Mouse (Mus musculus) stomach, postnatal 0 days (tissue): ENCODE data around the gene Gm11146. TPM values are rescaled to one million over a fixed set of nuclear protein-coding genes. Genes with fewer than 3 reads are reported as not detected.

Source experiments
- ATAC-seq: fragments of 200-750 bp; cut with Nextera tagmentation; 2 replicates; pipeline ENCODE4 v1.8.0; 2017; ENCODE audit not compliant: low FRiP score, low TSS enrichment
- DNase-seq: peaks from one replicate; pipeline ENCODE4 v3.0.0-alpha.2; 2016; ENCODE audit warnings: low spot score
- H3K27ac ChIP-seq: fragments of 300-500 bp; sonication (generic); replicated peaks from 2 replicates; pipeline ENCODE4 v1.5.1; 2014; ENCODE audit warnings: mild to moderate bottlenecking, control low read depth
- H3K27me3 ChIP-seq: fragments of 300-500 bp; sonication (generic); 2 replicates; pipeline ENCODE4 v1.6.1; 2014; ENCODE audit warnings: low read length; ENCODE audit not compliant: control insufficient read depth, insufficient read depth
- H3K36me3 ChIP-seq: fragments of 300-500 bp; sonication (generic); 2 replicates; pipeline ENCODE4 v1.6.1; 2014; ENCODE audit warnings: low read length, mixed read lengths; ENCODE audit not compliant: control insufficient read depth, insufficient read depth
- H3K4me1 ChIP-seq: fragments of 300-500 bp; sonication (generic); replicated peaks from 2 replicates; pipeline ENCODE4 v1.6.1; 2014; ENCODE audit warnings: antibody characterized with exemption; ENCODE audit not compliant: control insufficient read depth, insufficient read depth
- H3K4me2 ChIP-seq: fragments of 300-500 bp; sonication (generic); replicated peaks from 2 replicates; pipeline ENCODE4 v1.6.1; 2014; ENCODE audit warnings: low read depth, mild to moderate bottlenecking, control low read depth, moderate library complexity
- H3K4me3 ChIP-seq: fragments of 300-500 bp; sonication (generic); 2 replicates; pipeline ENCODE4 v1.5.1; 2014; ENCODE audit warnings: low read depth, low read length, control low read depth
- H3K9ac ChIP-seq: fragments of 300-500 bp; sonication (generic); 2 replicates; pipeline ENCODE4 v1.6.1; 2014; ENCODE audit warnings: mild to moderate bottlenecking, low read length, control low read depth, mixed read lengths
- H3K9me3 ChIP-seq: fragments of 300-500 bp; sonication (generic); 2 replicates; pipeline ENCODE4 v1.6.1; 2016; ENCODE audit warnings: low read length; ENCODE audit not compliant: control insufficient read depth
- CTCF ChIP-seq: IDR thresholded peaks from 2 replicates; pipeline ENCODE4 v1.5.1; 2016; ENCODE audit warnings: antibody characterized with exemption, low read depth, mild to moderate bottlenecking, moderate library complexity
- EP300 ChIP-seq: optimal IDR thresholded peaks from 2 replicates; pipeline ENCODE3; 2016; ENCODE audit warnings: antibody characterized with exemption
- whole genome bisulfite sequencing: fragments of 180-500 bp; shearing (Covaris S2); extraction: QIAGEN DNeasy Blood & Tissue Kit; methylation state at CpG from one replicate; pipeline ENCODE4 v1.1.7; 2014; 5-methylcytosine and 5-hydroxymethylcytosine counted together
- microRNA counts: library from miRNA; unstranded; fragments of <30 nt; microRNA quantifications from one replicate; lab custom pipeline; 2015
- microRNA-seq: library from miRNA; unstranded; fragments of <30 nt; microRNA quantifications from one replicate; pipeline ENCODE4, GENCODE M21; 2016
- polyA plus RNA-seq: library from polyadenylated mRNA; unstranded; fragments of >200 nt; fragmentation: Nextera tagmentation; extraction: Ambion mirVana; gene quantifications from 2 replicates; pipeline ENCODE4 v1.2.1, GENCODE M21; 2015

The Gm11146 gene
- polyA plus RNA-seq, 1 experiment from 2014 or later: not detected

DNA sequence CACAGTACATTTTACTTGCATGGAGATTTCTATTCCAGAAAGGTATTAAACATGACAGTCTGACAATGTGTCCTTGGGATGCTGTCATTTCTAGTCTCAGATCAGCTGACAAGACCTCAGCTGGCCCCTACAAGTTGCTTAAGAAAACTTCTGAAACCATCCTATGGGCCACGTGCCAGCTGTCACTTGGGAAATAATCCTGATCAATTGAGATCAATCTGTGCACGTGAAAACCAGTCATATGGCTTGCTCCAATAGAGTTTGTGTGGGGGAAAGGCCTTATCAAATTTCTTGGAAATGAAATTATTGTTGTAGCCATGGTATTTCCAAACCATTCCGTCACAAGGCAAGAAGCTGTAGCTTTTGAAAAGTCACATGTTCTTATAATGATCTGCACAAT, 50.8 kb downstream of the Gm11146 start:
- Histone ChIP-seq H3K9ac (no peak overlapping the region), H3K9me3 (no peaks in the 10 kb centered on the region), H3K4me2 (no peak overlapping the region), H3K27ac (no peak overlapping the region), H3K27me3 (no peaks in the 10 kb centered on the region), H3K36me3 (no peaks in the 10 kb centered on the region), H3K4me3 (no peak overlapping the region), H3K4me1 (no peaks in the 10 kb centered on the region)
- DNase-seq (no peak), ATAC-seq (no peak)
- TF ChIP-seq EP300 (no peak), CTCF (no peak)
- 68% methylated on average over 3 of the region's 3 CpGs for WGBS

MicroRNA genes within 50 kb of the gene (microRNA counts, 519-probe panel; counts per million panel counts)
- microRNA mmu-miR-125b-5p (lab: Ali Mortazavi, UCI) (8,400 counts per million, percentile 100 among the panel's probes with 10 or more counts), microRNA mmu-miR-99a (lab: Ali Mortazavi, UCI) (6,795 counts per million, percentile 88 among the panel's probes with 10 or more counts)

Small RNAs within 50 kb of the gene (microRNA-seq; reads per million reads assigned to microRNA genes)
- gene Mir125b-2 (838 reads per million, percentile 69 among the genes with 10 or more reads in this experiment), gene Mir99a (92,394 reads per million, percentile 100 among the genes with 10 or more reads in this experiment), gene Mirlet7c-1 (146 reads per million, percentile 48 among the genes with 10 or more reads in this experiment)
